Mouse (Mus musculus): ENCODE measurements around the gene Mmp17. TPM values are rescaled to one million over a fixed set of nuclear protein-coding genes. Genes with fewer than 3 reads are reported as not detected.
"Not testable (repeated sequence)": the region's sequence is repeated elsewhere in the genome, so short reads cannot be mapped to it uniquely, and the experiment has no call there.

Mmp17 gene
- polyA plus RNA-seq, 1 experiment from 2014 or later: 4.8 TPM

DNA sequence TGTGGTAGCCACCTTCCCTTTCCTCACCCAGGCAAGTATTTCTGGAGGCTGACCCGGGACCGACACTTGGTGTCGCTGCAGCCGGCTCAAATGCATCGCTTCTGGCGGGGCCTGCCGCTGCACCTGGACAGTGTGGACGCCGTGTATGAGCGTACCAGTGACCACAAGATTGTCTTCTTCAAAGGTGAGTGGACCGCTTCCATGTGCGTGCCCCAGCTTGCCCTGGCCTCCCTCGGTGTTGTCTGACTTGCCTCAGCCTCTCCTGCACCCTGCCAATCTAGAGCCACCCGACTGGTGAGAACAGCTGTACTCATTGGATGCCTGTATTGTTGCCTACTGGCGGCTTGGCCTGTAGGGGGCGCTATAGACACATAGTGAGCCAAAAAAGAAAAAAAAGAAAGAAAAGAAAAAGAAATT lies 18.1 kb downstream of the Mmp17 start:
- Histone ChIP-seq H3K27ac (no peak overlapping the region), H3K4me3 (peak overlapping the region; percentile 12; the same call in 1 of the 2 replicates), H3K9me3 (peaks cover 9% of the 10 kb centered on the region; the same call in 1 of the 2 replicates), H3K27me3 (ENCODE audit: insufficient read depth, poor library complexity, severe bottlenecking) (no peaks in the 10 kb centered on the region), H3K36me3 (peaks cover 58% of the 10 kb centered on the region), H3K4me1 (replicated peaks) (no peaks in the 10 kb centered on the region)
- 33% methylated on average over 16 of the region's 16 CpGs for WGBS
- DNase-seq (ENCODE audit: low spot score): peak; percentile 30

DNA sequence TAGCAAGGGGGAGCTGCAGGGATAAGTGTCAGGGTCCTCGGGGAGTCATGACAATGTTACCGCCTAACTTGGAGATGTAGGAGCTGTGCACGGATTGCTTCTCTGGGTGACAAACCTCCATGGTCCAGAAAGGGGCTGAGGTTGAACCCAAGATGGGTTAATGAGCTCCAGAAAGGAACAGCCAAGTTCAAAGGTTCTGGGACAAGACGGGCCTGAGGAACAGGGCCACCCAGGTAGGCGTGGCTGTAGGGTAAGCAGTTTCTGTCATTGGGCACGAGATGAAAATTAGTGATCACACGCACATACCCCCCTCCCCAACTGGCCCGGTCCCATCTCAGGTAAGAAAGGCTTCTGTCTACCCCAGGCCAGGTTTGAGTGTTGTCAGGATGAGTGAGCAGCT lies 23.5 kb downstream of the Mmp17 start:
- WGBS: 85% methylated on average over 8 of the region's 8 CpGs
- no peak overlapping the region for H3K4me3 ChIP-seq
- H3K9me3 ChIP-seq: no peaks in the 10 kb centered on the region
- H3K27me3 ChIP-seq (ENCODE audit: insufficient read depth, poor library complexity, severe bottlenecking): no peaks in the 10 kb centered on the region
- H3K36me3 ChIP-seq: peaks cover 22% of the 10 kb centered on the region
- DNase-seq (ENCODE audit: low spot score): no peak
- H3K27ac ChIP-seq: no peak overlapping the region
- no peaks in the 10 kb centered on the region for H3K4me1 ChIP-seq (replicated peaks)

DNA sequence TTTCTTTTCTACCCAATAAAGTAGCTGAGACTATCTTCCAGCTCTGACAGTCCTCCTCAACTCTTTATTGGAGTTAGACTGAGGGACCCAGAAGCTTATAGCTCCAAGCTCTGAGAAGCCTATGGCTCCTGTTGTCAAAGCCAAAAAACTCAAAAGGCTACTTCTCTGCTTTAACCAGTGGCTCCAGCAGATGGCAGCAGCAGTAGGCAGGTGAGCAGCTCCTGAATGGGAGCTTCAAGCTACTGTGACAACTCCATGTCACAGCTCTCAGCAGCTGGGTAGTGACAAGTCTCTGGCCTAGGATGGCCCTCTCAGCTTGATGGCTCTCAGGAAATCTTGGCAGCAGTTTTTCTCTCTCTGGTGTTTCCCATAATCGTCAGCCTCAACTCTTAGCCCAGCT lies 27.1 kb downstream of the Mmp17 start:
- WGBS: 16% methylated on average over 1 of the region's 1 CpGs
- peaks cover 10% of the 10 kb centered on the region for H3K36me3 ChIP-seq
- no peak overlapping the region for H3K27ac ChIP-seq
- H3K27me3 ChIP-seq (ENCODE audit: insufficient read depth, poor library complexity, severe bottlenecking): no peaks in the 10 kb centered on the region
- peak; percentile 73 for DNase-seq (ENCODE audit: low spot score)
- H3K4me1 ChIP-seq (replicated peaks): no peaks in the 10 kb centered on the region
- H3K9me3 ChIP-seq: no peaks in the 10 kb centered on the region
- H3K4me3 ChIP-seq: no peak overlapping the region

DNA sequence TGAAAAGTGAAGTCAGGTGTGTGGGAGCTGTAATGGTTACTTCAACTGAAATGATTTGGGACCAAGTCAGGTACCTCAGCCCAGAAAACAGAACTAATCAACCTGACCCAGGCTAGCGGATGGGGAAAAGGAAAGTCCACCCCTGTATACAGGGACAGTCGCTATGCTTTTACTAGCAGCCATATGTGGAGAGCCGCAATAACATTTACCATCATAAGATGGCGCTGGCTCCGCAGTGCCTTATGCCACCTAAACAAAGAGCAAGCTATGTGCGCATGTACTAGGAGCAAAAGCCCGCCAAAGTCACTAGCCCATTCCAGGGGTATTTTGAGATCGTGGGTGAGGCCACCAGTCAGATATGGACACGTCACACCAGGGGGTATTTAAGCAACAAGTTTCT lies 36.6 kb downstream of the Mmp17 start:
- H3K27me3 ChIP-seq (ENCODE audit: insufficient read depth, poor library complexity, severe bottlenecking); H3K36me3 ChIP-seq; H3K4me1 ChIP-seq (replicated peaks); DNase-seq (ENCODE audit: low spot score); H3K4me3 ChIP-seq; H3K27ac ChIP-seq; H3K9me3 ChIP-seq: not testable (repeated sequence)
- 62% methylated on average over 9 of the region's 9 CpGs for WGBS

DNA sequence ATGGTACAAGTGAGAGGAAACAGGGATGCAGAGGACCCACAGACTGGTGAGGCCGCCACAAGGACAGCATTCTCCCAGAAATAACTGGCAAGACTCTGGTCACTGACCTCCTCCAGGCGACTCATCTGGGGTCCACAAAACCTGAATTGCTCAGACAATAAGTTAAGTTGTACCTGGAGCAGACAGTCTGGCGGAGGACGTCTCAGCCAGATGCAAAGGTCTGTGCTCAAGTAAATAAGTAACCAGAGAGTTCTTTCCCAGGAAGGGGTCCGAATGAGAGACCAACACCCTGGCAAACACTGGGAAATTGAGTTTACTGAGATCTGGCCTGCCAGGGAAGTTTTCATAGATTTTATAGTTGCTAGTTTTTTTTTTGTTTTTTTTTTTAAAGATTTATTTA lies 37.4 kb downstream of the Mmp17 start:
- no peaks in the 10 kb centered on the region for H3K9me3 ChIP-seq
- no peak overlapping the region for H3K4me3 ChIP-seq
- no peaks in the 10 kb centered on the region for H3K4me1 ChIP-seq (replicated peaks)
- WGBS: 91% methylated on average over 5 of the region's 5 CpGs
- no peak for DNase-seq (ENCODE audit: low spot score)
- no peaks in the 10 kb centered on the region for H3K27me3 ChIP-seq (ENCODE audit: insufficient read depth, poor library complexity, severe bottlenecking)
- H3K27ac ChIP-seq: no peak overlapping the region
- H3K36me3 ChIP-seq: no peaks in the 10 kb centered on the region

DNA sequence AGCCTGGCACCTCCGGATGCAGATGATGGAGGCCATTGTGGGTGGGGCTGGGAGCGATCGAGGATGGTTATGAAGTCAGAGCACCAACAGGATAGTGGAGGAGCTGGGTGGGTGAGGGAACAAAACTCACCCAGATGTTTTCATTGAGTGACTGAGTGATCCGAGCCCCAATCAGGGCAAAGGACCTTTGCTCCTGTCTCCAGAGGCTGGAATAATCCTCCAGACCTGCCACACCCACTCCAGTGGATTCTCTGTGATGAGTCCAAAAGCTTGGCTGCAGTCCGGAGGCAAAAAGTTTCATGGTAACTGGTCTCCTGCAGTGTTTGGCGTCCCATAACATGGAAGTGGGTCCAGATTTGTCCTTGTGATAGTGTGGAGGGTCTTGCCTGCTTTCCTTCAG lies 42.1 kb downstream of the Mmp17 start:
- DNase-seq (ENCODE audit: low spot score): no peak
- no peak overlapping the region for H3K27ac ChIP-seq
- no peaks in the 10 kb centered on the region for H3K36me3 ChIP-seq
- 90% methylated on average over 6 of the region's 6 CpGs for WGBS
- no peak overlapping the region for H3K4me3 ChIP-seq
- no peaks in the 10 kb centered on the region for H3K27me3 ChIP-seq (ENCODE audit: insufficient read depth, poor library complexity, severe bottlenecking)
- no peaks in the 10 kb centered on the region for H3K4me1 ChIP-seq (replicated peaks)
- no peaks in the 10 kb centered on the region for H3K9me3 ChIP-seq

DNA sequence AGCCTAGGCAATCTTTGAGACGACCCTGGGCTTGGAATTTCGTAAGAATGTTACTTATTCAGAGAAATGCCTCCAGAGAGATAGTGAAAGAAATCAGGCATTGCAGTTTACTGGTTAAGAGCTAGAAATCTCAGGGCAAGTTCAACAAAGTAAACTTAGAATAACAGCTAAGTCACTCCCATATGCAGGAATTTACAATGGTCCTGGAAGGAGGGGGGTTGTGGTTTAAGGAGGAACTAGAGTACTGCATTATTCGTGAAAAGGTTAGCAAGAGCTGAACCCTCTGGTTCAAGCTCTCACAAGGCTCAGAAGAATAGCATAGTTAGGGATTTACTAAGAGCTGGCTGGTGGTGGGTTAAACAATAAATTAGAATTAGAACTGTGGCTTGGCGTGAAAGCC lies 42.6 kb downstream of the Mmp17 start:
- not testable (repeated sequence) for H3K36me3 ChIP-seq; H3K4me3 ChIP-seq; H3K9me3 ChIP-seq; H3K27ac ChIP-seq; H3K27me3 ChIP-seq (ENCODE audit: insufficient read depth, poor library complexity, severe bottlenecking); H3K4me1 ChIP-seq (replicated peaks); DNase-seq (ENCODE audit: low spot score)
- 87% methylated on average over 4 of the region's 4 CpGs for WGBS

DNA sequence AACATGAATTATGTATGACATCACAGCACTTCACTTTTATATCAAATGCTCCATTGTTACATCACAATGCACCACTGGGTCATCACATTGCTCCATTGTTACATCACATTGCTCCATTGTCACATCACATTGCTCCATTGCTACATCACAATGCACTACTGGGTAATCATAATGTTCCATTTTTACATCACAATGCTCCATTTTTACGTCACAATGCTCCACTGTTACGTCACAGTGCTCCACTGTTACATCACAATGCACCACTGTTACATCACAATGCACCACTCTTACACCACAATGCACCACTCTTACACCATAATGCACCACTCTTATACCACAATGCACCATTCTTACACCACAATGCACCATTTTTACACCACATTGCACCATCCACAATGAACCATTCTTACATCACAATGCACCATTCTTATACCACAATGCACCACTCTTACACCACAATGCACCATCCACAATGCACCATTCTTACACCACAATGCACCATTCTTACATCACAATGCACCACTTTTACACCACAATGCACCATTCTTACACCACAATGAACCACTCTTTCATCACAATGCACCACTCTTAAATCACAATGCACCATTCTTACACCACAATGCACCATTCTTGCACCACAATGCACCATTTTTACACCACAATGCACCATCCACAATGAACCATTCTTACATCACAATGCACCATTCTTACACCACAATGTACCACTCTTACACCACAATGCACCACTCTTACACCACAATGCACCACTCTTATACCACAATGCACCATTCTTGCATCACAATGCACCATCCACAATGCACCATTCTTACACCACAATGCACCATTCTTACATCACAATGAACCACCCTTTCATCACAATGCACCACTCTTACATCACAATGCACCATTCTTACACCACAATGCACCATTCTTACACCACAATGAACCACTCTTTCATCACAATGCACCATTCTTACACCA lies 48.6 kb downstream of the Mmp17 start:
- H3K27ac ChIP-seq; H3K4me1 ChIP-seq (replicated peaks); H3K9me3 ChIP-seq; H3K4me3 ChIP-seq; H3K36me3 ChIP-seq; H3K27me3 ChIP-seq (ENCODE audit: insufficient read depth, poor library complexity, severe bottlenecking); DNase-seq (ENCODE audit: low spot score): not testable (repeated sequence)
- WGBS: 82% methylated on average over 2 of the region's 2 CpGs

DNA sequence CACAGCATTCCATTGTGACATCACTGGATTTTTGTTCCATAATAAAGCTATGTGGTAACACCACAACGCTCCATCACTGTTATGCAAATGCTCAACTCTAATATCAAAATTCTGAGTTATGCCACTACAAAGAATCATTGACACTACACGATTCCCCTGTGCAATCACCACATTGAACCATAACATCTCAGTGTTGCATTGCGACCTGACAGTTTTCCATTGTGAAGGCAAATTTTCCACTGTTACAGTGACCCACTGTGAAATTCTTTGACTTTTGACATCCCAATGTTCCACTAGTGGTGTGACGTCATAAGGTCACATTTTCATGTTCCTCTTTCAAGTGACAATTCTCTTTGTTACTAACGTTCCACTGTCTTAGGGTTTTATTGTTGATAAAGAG lies 66.9 kb downstream of the Mmp17 start:
- no peak for DNase-seq (ENCODE audit: low spot score)
- no peaks in the 10 kb centered on the region for H3K4me1 ChIP-seq (replicated peaks)
- peaks cover 13% of the 10 kb centered on the region for H3K36me3 ChIP-seq
- H3K27ac ChIP-seq: no peak overlapping the region
- 89% methylated on average over 5 of the region's 5 CpGs for WGBS
- H3K9me3 ChIP-seq: no peaks in the 10 kb centered on the region
- H3K4me3 ChIP-seq: no peak overlapping the region
- no peaks in the 10 kb centered on the region for H3K27me3 ChIP-seq (ENCODE audit: insufficient read depth, poor library complexity, severe bottlenecking)

DNA sequence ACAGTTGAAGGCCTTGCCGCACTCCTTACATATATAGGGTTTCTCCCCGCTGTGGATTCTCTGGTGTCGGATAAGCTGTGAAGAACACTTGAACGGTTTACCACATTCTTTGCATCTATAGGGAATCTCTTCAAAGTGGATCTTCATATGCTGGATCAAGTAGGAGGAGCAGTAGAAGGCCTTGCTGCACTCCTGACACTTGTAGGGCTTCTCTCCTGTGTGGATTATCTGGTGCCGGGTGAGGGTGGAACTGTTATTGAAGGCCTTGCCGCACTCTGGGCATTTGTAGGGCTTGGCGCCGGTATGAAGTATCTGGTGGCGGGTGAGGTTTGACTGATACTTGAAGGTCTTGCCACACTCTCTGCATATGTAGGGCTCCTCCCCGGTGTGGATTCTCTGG lies 73.0 kb downstream of the Mmp17 start:
- Histone ChIP-seq H3K27me3 (ENCODE audit: insufficient read depth, poor library complexity, severe bottlenecking) (no peaks in the 10 kb centered on the region), H3K27ac (no peak overlapping the region), H3K4me3 (no peak overlapping the region), H3K36me3 (peaks cover 65% of the 10 kb centered on the region), H3K9me3 (no peaks in the 10 kb centered on the region), H3K4me1 (replicated peaks) (no peaks in the 10 kb centered on the region)
- DNase-seq (ENCODE audit: low spot score): no peak
- WGBS: 95% methylated on average over 10 of the region's 10 CpGs

DNA sequence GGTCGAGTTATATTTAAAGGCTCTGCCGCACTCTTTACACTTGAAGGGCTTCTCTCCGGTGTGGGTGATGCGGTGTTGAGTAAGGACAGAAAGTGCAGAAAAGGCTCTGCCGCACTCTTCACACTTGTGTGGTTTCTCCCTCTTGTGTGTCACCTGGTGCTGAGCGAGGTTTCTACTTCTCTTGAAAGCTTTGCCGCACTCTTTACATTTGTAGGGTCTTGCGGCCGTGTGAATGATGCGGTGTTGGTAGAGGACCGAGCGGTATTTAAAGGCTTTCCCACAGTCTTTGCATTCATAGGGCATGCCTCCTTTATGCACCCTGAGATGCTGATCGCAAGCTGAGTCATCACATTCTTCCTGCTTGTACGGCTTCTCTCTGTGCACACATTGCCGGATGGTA lies 74.0 kb downstream of the Mmp17 start:
- DNase-seq (ENCODE audit: low spot score): no peak
- Histone ChIP-seq H3K27me3 (ENCODE audit: insufficient read depth, poor library complexity, severe bottlenecking) (no peaks in the 10 kb centered on the region), H3K9me3 (no peaks in the 10 kb centered on the region), H3K4me3 (no peak overlapping the region), H3K4me1 (replicated peaks) (no peaks in the 10 kb centered on the region), H3K36me3 (peaks cover 65% of the 10 kb centered on the region), H3K27ac (no peak overlapping the region)
- WGBS: 93% methylated on average over 15 of the region's 15 CpGs

All from hindbrain, embryonic 10.5 days (tissue).